8 mouse cellular contexts compared by ENCODE assay signal in genomic region chr13:76484086-76484709, GRCm38 (mm10).
DNase-seq lines count a peak whose midpoint lies in the region; ATAC-seq lines count a peak whose summit lies in the region.

No protein-coding gene starts in this region.

- H3K9ac ChIP-seq in embryonic facial prominence, embryonic 11.5 days (replicated peaks; ENCODE audit: low read length): no peak overlapping the region
- no peak overlapping the region for H3K9ac ChIP-seq in heart, embryonic 14.5 days (ENCODE audit: low read length)
- no peak overlapping the region for H3K9ac ChIP-seq in stomach, embryonic 16.5 days (ENCODE audit: low read length)

- H3K4me3 ChIP-seq in embryonic facial prominence, embryonic 11.5 days (ENCODE audit: low read depth, low read length): no peak overlapping the region
- no peak overlapping the region for H3K4me3 ChIP-seq in embryonic facial prominence, embryonic 10.5 days
- no peak overlapping the region for H3K4me3 ChIP-seq in heart, embryonic 14.5 days (ENCODE audit: control insufficient read depth in 1 of 2, insufficient read depth in 1 of 2, low read depth in 1 of 2, low read length in 2 of 2)
- H3K4me3 ChIP-seq in stomach, embryonic 16.5 days (replicated peaks; ENCODE audit: low read length): no peak overlapping the region

- no peak overlapping the region for H3K27ac ChIP-seq in embryonic facial prominence, embryonic 11.5 days (replicated peaks; ENCODE audit: low read depth, low read length)
- no peak overlapping the region for H3K27ac ChIP-seq in embryonic facial prominence, embryonic 10.5 days (replicated peaks)
- peak overlapping the region in 1 of 2 experiments; percentile 41; a peak in 2 of 4 replicates for H3K27ac ChIP-seq in heart, embryonic 14.5 days (replicated peaks in 1 of 2; ENCODE audit: control insufficient read depth in 1 of 2, insufficient read depth in 1 of 2, low read depth in 2 of 2, low read length in 2 of 2)
- no peak overlapping the region for H3K27ac ChIP-seq in stomach, embryonic 16.5 days (ENCODE audit: low read length)

- 57% methylated on average over 2 of the region's 2 CpGs for WGBS in embryonic facial prominence, embryonic 11.5 days
- WGBS in embryonic facial prominence, embryonic 10.5 days: 70% methylated on average over 2 of the region's 2 CpGs
- WGBS in heart, embryonic 14.5 days: 0% methylated on average over 2 of the region's 2 CpGs
- WGBS in large intestine, adult 2 months: 5% methylated on average over 2 of the region's 2 CpGs
- 4% methylated on average over 2 of the region's 2 CpGs for WGBS in stomach, embryonic 16.5 days

- peak; percentile 10 for DNase-seq in embryonic facial prominence, embryonic 11.5 days (ENCODE audit: low spot score)
- DNase-seq in embryonic facial prominence, embryonic 10.5 days (ENCODE audit: low spot score): no peak
- DNase-seq in Muller cell, postnatal 12 days (ENCODE audit: inconsistent ontology term): peak; percentile 42
- DNase-seq in large intestine, adult 2 months (ENCODE audit: low read depth, low spot score): peak; percentile 0
- no peak for DNase-seq in left cerebral cortex, adult 11 months (ENCODE audit: low spot score)
- DNase-seq in layer of hippocampus, postnatal 25 days (ENCODE audit: extremely low spot score in 1 of 2, low spot score in 1 of 2): no peak

- H3K36me3 ChIP-seq in embryonic facial prominence, embryonic 11.5 days (replicated peaks; ENCODE audit: control insufficient read depth, insufficient read depth, low read depth, low read length): no peaks in the 10 kb centered on the region
- H3K36me3 ChIP-seq in embryonic facial prominence, embryonic 10.5 days (replicated peaks): no peaks in the 10 kb centered on the region
- H3K36me3 ChIP-seq in heart, embryonic 14.5 days (ENCODE audit: control insufficient read depth, insufficient read depth, low read length): no peaks in the 10 kb centered on the region
- no peaks in the 10 kb centered on the region for H3K36me3 ChIP-seq in stomach, embryonic 16.5 days (ENCODE audit: control insufficient read depth, insufficient read depth, low read length)

- H3K4me2 ChIP-seq in embryonic facial prominence, embryonic 11.5 days (ENCODE audit: low read depth, low read length): no peak overlapping the region
- H3K4me2 ChIP-seq in heart, embryonic 14.5 days (ENCODE audit: low read length): no peak overlapping the region
- no peak overlapping the region for H3K4me2 ChIP-seq in stomach, embryonic 16.5 days (ENCODE audit: low read depth, low read length)

- H3K27me3 ChIP-seq in embryonic facial prominence, embryonic 11.5 days (ENCODE audit: control insufficient read depth, insufficient read depth, low read length): no peaks in the 10 kb centered on the region
- H3K27me3 ChIP-seq in embryonic facial prominence, embryonic 10.5 days (replicated peaks; ENCODE audit: low read depth, poor library complexity, severe bottlenecking): no peaks in the 10 kb centered on the region
- no peaks in the 10 kb centered on the region for H3K27me3 ChIP-seq in heart, embryonic 14.5 days (ENCODE audit: control insufficient read depth, insufficient read depth, low read length)
- H3K27me3 ChIP-seq in stomach, embryonic 16.5 days (ENCODE audit: control insufficient read depth, insufficient read depth, low read length): no peaks in the 10 kb centered on the region

- ATAC-seq in embryonic facial prominence, embryonic 11.5 days (replicated peaks; ENCODE audit: insufficient number of reproducible peaks, low FRiP score, low TSS enrichment, low read depth): no peak
- peak; percentile 77 for ATAC-seq in heart, embryonic 14.5 days (ENCODE audit: insufficient number of reproducible peaks, insufficient read depth, low FRiP score, low read depth)
- ATAC-seq in stomach, embryonic 16.5 days (ENCODE audit: insufficient read depth, low FRiP score): peak; percentile 78; the same call in 1 of the 2 replicates

- H3K4me1 ChIP-seq in embryonic facial prominence, embryonic 11.5 days (ENCODE audit: control insufficient read depth, insufficient read depth, low read length): no peaks in the 10 kb centered on the region
- no peaks in the 10 kb centered on the region for H3K4me1 ChIP-seq in embryonic facial prominence, embryonic 10.5 days
- peaks cover 0 to 8% of the 10 kb centered on the region in 2 experiments; a peak in 1 of 4 replicates for H3K4me1 ChIP-seq in heart, embryonic 14.5 days (ENCODE audit: control insufficient read depth in 2 of 2, insufficient read depth in 2 of 2, low read length in 2 of 2)
- H3K4me1 ChIP-seq in stomach, embryonic 16.5 days (ENCODE audit: control insufficient read depth, insufficient read depth, low read length): no peaks in the 10 kb centered on the region

- no peaks in the 10 kb centered on the region for H3K9me3 ChIP-seq in embryonic facial prominence, embryonic 11.5 days (replicated peaks; ENCODE audit: control insufficient read depth, low read length)
- H3K9me3 ChIP-seq in embryonic facial prominence, embryonic 10.5 days: no peaks in the 10 kb centered on the region
- no peaks in the 10 kb centered on the region for H3K9me3 ChIP-seq in heart, embryonic 14.5 days (ENCODE audit: control insufficient read depth, low read length)
- H3K9me3 ChIP-seq in stomach, embryonic 16.5 days (replicated peaks; ENCODE audit: control insufficient read depth, low read length): no peaks in the 10 kb centered on the region

Comparison
In these comparisons a context has a peak if more than half of its experiments do, and no peak if none do; other contexts are left out.
1. DNase-seq: peak in embryonic facial prominence, embryonic 11.5 days (single experiment), Muller cell, postnatal 12 days (single experiment) and large intestine, adult 2 months (single experiment); none in embryonic facial prominence, embryonic 10.5 days (single experiment), left cerebral cortex, adult 11 months (single experiment) and layer of hippocampus, postnatal 25 days (0 of 2).